Mouse (Mus musculus) testis, adult 2 months (tissue): ENCODE results near the gene Sptlc2.

ENCODE experiments used
- CTCF ChIP-seq: fragments of 200-500 bp; IDR thresholded peaks from 2 replicates; pipeline ENCODE4 v1.5.1; 2012; ENCODE audit warnings: low read depth, mild to moderate bottlenecking, inconsistent platforms, low read length, moderate library complexity; ENCODE audit not compliant: control insufficient read depth, insufficient read depth, insufficient replicate concordance
- POLR2A ChIP-seq: fragments of 200-500 bp; IDR thresholded peaks from 2 replicates; pipeline ENCODE4 v1.6.1; 2012; ENCODE audit warnings: low read depth, mild to moderate bottlenecking, inconsistent platforms, low read length, moderate library complexity; ENCODE audit not compliant: control insufficient read depth

- TF ChIP-seq CTCF (no peak), POLR2A (no peak)
Observed at GRCm38 (mm10) chr12:87368092-87368491, 20.1 kb downstream of the Sptlc2 start.
